In genomic region chr9:109059136-109059903, GRCm38 (mm10) we compare ENCODE assay signal across 8 mouse cellular contexts. TPM values are rescaled to one million over a fixed set of nuclear protein-coding genes. Genes with fewer than 3 reads are reported as not detected.
DNase-seq lines count a peak whose midpoint lies in the region; ATAC-seq lines count a peak whose summit lies in the region.

TSS of gene Trex1 (minus strand) at chr9:109059734.

- no peaks in the 10 kb centered on the region for H3K9me3 ChIP-seq in hindbrain, embryonic 11.5 days (ENCODE audit: control insufficient read depth, low read length)

- peak within 1 kb of the TSS; percentile 27 for H3K27ac ChIP-seq in hindbrain, embryonic 11.5 days (ENCODE audit: low read depth, low read length)

- whole genome bisulfite sequencing in hindbrain, embryonic 11.5 days, result 31% methylated on average over 15 of the region's 15 CpGs

- H3K4me2 ChIP-seq in hindbrain, embryonic 11.5 days (replicated peaks; ENCODE audit: low read depth, low read length), result 0 out of 2 replicates have a peak within 1 kb of the TSS, but pooled peaks have one; percentile 3

- H3K4me1 ChIP-seq in hindbrain, embryonic 11.5 days (replicated peaks; ENCODE audit: control insufficient read depth, insufficient read depth, low read length), result peaks cover 2% of the 10 kb centered on the region; the same call in 1 of the 2 replicates

- peak; percentile 91 for DNase-seq in Muller cell, postnatal 12 days (ENCODE audit: inconsistent ontology term)
- peak; percentile 91 for DNase-seq in cerebellum, adult 9-10 months
- peak; percentile 87 to 94 for DNase-seq in frontal cortex, adult 2 months (ENCODE audit: extremely low spot score in 1 of 2, low spot score in 1 of 2)
- peak; percentile 89 for DNase-seq in hindbrain, embryonic 11.5 days (ENCODE audit: low spot score)
- peak; percentile 88 to 93 for DNase-seq in layer of hippocampus, postnatal 10 days (ENCODE audit: low spot score in 2 of 2)
- DNase-seq in lung, postnatal 10 days, result peak; percentile 94
- DNase-seq in ovary, postnatal 36 days (ENCODE audit: low spot score), result peak; percentile 86
- peak; percentile 83 to 85 for DNase-seq in thymus, postnatal 36 days

- H3K36me3 ChIP-seq in hindbrain, embryonic 11.5 days (ENCODE audit: control insufficient read depth, insufficient read depth, low read length), result peaks cover 8% of the 10 kb centered on the region; the same call in 1 of the 2 replicates

- peak within 1 kb of the TSS; percentile 42 for H3K9ac ChIP-seq in hindbrain, embryonic 11.5 days (ENCODE audit: low read depth, low read length)

- no peak within 1 kb of the TSS for H3K4me3 ChIP-seq in hindbrain, embryonic 11.5 days (ENCODE audit: low read depth, low read length)

- peak; percentile 76 for ATAC-seq in hindbrain, embryonic 11.5 days (ENCODE audit: low FRiP score)

- no peaks in the 10 kb centered on the region for H3K27me3 ChIP-seq in hindbrain, embryonic 11.5 days (ENCODE audit: control insufficient read depth, insufficient read depth, low read length)

RNA-seq across cellular contexts. Expression of gene Trex1, which starts in this region (rescaled TPM):
- 36.9 and 43.5 TPM in 2 replicates for polyA plus RNA-seq in frontal cortex, adult 2 months (2012; rRNA removed)
- polyA plus RNA-seq in hindbrain, embryonic 11.5 days (2014; fragmentation: Nextera tagmentation; extraction: Ambion mirVana), result 7.5 and 9.7 TPM in 2 replicates
- 10 to 100 TPM; 11.9 to 13.2 TPM for total RNA-seq in layer of hippocampus, postnatal 10 days (2021)
